ENCODE assay signal across 21 mouse cellular contexts in the genomic region with DNA sequence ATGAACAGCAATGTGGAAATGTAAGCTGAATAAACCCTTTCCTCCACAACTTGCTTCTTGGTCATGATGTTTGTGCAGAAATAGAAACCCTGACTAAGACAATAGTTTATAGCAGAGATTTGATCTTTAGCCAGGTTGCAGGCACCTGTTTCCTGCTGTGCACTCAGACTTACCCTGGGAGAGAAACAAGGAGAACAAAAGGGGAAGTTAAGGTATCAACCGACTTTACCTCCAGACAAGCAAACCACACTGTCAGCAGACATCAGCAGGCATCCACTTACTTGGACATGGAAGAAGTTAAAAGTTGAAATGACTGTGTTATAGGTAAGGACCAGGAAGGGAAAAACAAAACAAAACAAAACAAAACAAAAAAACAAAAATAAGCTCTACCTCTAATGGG.
"Had no signal": no experiment of that assay in that cellular context is flagged by ENCODE, and none has a peak within 500 bp of the region (broad histone marks: within the 10 kb centered on the region; RNA-seq: fewer than 3 reads in every experiment).

No protein-coding gene starts in this region.

- ATAC-seq: forebrain, embryonic 13.5 days; forebrain, embryonic 14.5 days; forebrain, embryonic 15.5 days; forebrain, embryonic 16.5 days; forebrain, postnatal 0 days had no signal

- DNase-seq: cerebellum, adult 8-10 months; cerebellum, adult 9-10 months; cerebellum, adult 9-11 months; cerebellum, postnatal 10 days; cerebellum, postnatal 14 days; cerebellum, postnatal 25 days; cerebellum, postnatal 36 days; embryo, embryonic 11 days; forebrain, postnatal 0 days; gastrocnemius, adult 2 months; gastrocnemius, postnatal 10 days; gastrocnemius, postnatal 14 days; gastrocnemius, postnatal 25 days; gastrocnemius, postnatal 36 days; heart, adult 11 months; heart, adult 18-20 months; heart, adult 2 months had no signal
